Mouse (Mus musculus): ENCODE measurements around the gene Mei1. TPM values are rescaled to one million over a fixed set of nuclear protein-coding genes. Genes with fewer than 3 reads are reported as not detected.

Gene Mei1
- polyA plus RNA-seq, 1 experiment: 0.13 TPM

- H3K27me3 ChIP-seq (ENCODE audit: control insufficient read depth, insufficient read depth, low read length): no peaks in the 10 kb centered on the region
- peak; percentile 97 to 100 for DNase-seq
- H3K4me1 ChIP-seq (ENCODE audit: control insufficient read depth, insufficient read depth, low read length): peaks cover 4% of the 10 kb centered on the region; the same call in 1 of the 2 replicates
- H3K4me3 ChIP-seq (replicated peaks; ENCODE audit: insufficient read depth, low read depth, low read length): peak within 1 kb of the TSS; percentile 81
- H3K27ac ChIP-seq (ENCODE audit: insufficient read depth, low read length): peak within 1 kb of the TSS; percentile 83
- TF ChIP-seq POLR2A (IDR thresholded peaks at IDR 0.05; ENCODE audit: borderline replicate concordance, insufficient read depth, low read length): peak; percentile 75; the same call in 1 of the 2 replicates
- TF ChIP-seq CTCF (IDR thresholded peaks at IDR 0.05; ENCODE audit: borderline replicate concordance, insufficient read depth, low read depth, low read length): no peak
- WGBS: under 1% methylated on average over 70 of the region's 79 CpGs
Measured at GRCm38 (mm10) chr15:82146770-82147610, 77.2 kb downstream of the Mei1 start, which contains the start of gene Srebf2. Gene Srebf2 (plus strand): TSS chr15:82147181.

- H3K4me1 ChIP-seq (ENCODE audit: control insufficient read depth, insufficient read depth, low read length): peaks cover 8% of the 10 kb centered on the region
- under 1% methylated on average over 34 of the region's 50 CpGs for WGBS
- H3K27me3 ChIP-seq (ENCODE audit: control insufficient read depth, insufficient read depth, low read length): no peaks in the 10 kb centered on the region
Measured at GRCm38 (mm10) chr15:82147611-82148111, 77.9 kb downstream of the Mei1 start.

GRCm38 (mm10) chr15:82148510-82148911 is 78.7 kb downstream of the Mei1 start:
- Histone ChIP-seq H3K4me1 (ENCODE audit: control insufficient read depth, insufficient read depth, low read length) (peaks cover 8% of the 10 kb centered on the region), H3K27ac (ENCODE audit: insufficient read depth, low read length) (no peak overlapping the region)
- 22% methylated on average over 9 of the region's 9 CpGs for WGBS

More at GRCm38 (mm10) chr15:82147611-82148111, 77.9 kb downstream of the Mei1 start:
- peak; percentile 70 to 72 for DNase-seq
- TF ChIP-seq POLR2A (IDR thresholded peaks at IDR 0.05; ENCODE audit: borderline replicate concordance, insufficient read depth, low read length) (no peak), CTCF (IDR thresholded peaks at IDR 0.05; ENCODE audit: borderline replicate concordance, insufficient read depth, low read depth, low read length) (no peak)
- peak overlapping the region; percentile 81 for H3K4me3 ChIP-seq (replicated peaks; ENCODE audit: insufficient read depth, low read depth, low read length)
- H3K27ac ChIP-seq (ENCODE audit: insufficient read depth, low read length): peak overlapping the region; percentile 20; the same call in 1 of the 2 replicates

GRCm38 (mm10) chr15:82150042-82150441 is 80.2 kb downstream of the Mei1 start:
- TF ChIP-seq CTCF (IDR thresholded peaks at IDR 0.05; ENCODE audit: borderline replicate concordance, insufficient read depth, low read depth, low read length): no peak
- TF ChIP-seq POLR2A (IDR thresholded peaks at IDR 0.05; ENCODE audit: borderline replicate concordance, insufficient read depth, low read length): no peak
- no peak for DNase-seq
- Histone ChIP-seq H3K4me3 (replicated peaks; ENCODE audit: insufficient read depth, low read depth, low read length) (no peak overlapping the region), H3K4me1 (ENCODE audit: control insufficient read depth, insufficient read depth, low read length) (peaks cover 8% of the 10 kb centered on the region), H3K27me3 (ENCODE audit: control insufficient read depth, insufficient read depth, low read length) (no peaks in the 10 kb centered on the region), H3K27ac (ENCODE audit: insufficient read depth, low read length) (no peak overlapping the region)

More at GRCm38 (mm10) chr15:82148510-82148911, 78.7 kb downstream of the Mei1 start:
- H3K27me3 ChIP-seq (ENCODE audit: control insufficient read depth, insufficient read depth, low read length): no peaks in the 10 kb centered on the region
- peak overlapping the region; percentile 44 for H3K4me3 ChIP-seq (replicated peaks; ENCODE audit: insufficient read depth, low read depth, low read length)
- TF ChIP-seq POLR2A (IDR thresholded peaks at IDR 0.05; ENCODE audit: borderline replicate concordance, insufficient read depth, low read length) (no peak), CTCF (IDR thresholded peaks at IDR 0.05; ENCODE audit: borderline replicate concordance, insufficient read depth, low read depth, low read length) (no peak)
- no peak for DNase-seq

- Histone ChIP-seq H3K27ac (ENCODE audit: insufficient read depth, low read length) (no peak overlapping the region), H3K4me3 (replicated peaks; ENCODE audit: insufficient read depth, low read depth, low read length) (no peak overlapping the region), H3K4me1 (ENCODE audit: control insufficient read depth, insufficient read depth, low read length) (peaks cover 8% of the 10 kb centered on the region), H3K27me3 (ENCODE audit: control insufficient read depth, insufficient read depth, low read length) (no peaks in the 10 kb centered on the region)
- TF ChIP-seq POLR2A (IDR thresholded peaks at IDR 0.05; ENCODE audit: borderline replicate concordance, insufficient read depth, low read length): no peak
- no peak for TF ChIP-seq CTCF (IDR thresholded peaks at IDR 0.05; ENCODE audit: borderline replicate concordance, insufficient read depth, low read depth, low read length)
- no peak for DNase-seq
- WGBS: 92% methylated on average over 4 of the region's 4 CpGs
Measured at GRCm38 (mm10) chr15:82151176-82151575, 81.4 kb downstream of the Mei1 start.

GRCm38 (mm10) chr15:82152022-82152421 is 82.2 kb downstream of the Mei1 start:
- Histone ChIP-seq H3K27me3 (ENCODE audit: control insufficient read depth, insufficient read depth, low read length) (no peaks in the 10 kb centered on the region), H3K4me1 (ENCODE audit: control insufficient read depth, insufficient read depth, low read length) (peaks cover 5% of the 10 kb centered on the region), H3K4me3 (replicated peaks; ENCODE audit: insufficient read depth, low read depth, low read length) (no peak overlapping the region), H3K27ac (ENCODE audit: insufficient read depth, low read length) (no peak overlapping the region)
- 75% methylated on average over 12 of the region's 12 CpGs for WGBS
- DNase-seq: no peak
- TF ChIP-seq CTCF (IDR thresholded peaks at IDR 0.05; ENCODE audit: borderline replicate concordance, insufficient read depth, low read depth, low read length) (no peak), POLR2A (IDR thresholded peaks at IDR 0.05; ENCODE audit: borderline replicate concordance, insufficient read depth, low read length) (no peak)

- 76% methylated on average over 7 of the region's 7 CpGs for WGBS
- Histone ChIP-seq H3K4me3 (replicated peaks; ENCODE audit: insufficient read depth, low read depth, low read length) (no peak overlapping the region), H3K4me1 (ENCODE audit: control insufficient read depth, insufficient read depth, low read length) (peaks cover 5% of the 10 kb centered on the region), H3K27me3 (ENCODE audit: control insufficient read depth, insufficient read depth, low read length) (no peaks in the 10 kb centered on the region), H3K27ac (ENCODE audit: insufficient read depth, low read length) (no peak overlapping the region)
- no peak for TF ChIP-seq POLR2A (IDR thresholded peaks at IDR 0.05; ENCODE audit: borderline replicate concordance, insufficient read depth, low read length)
- no peak for DNase-seq
Measured at GRCm38 (mm10) chr15:82152435-82152834, 82.6 kb downstream of the Mei1 start.

- WGBS: 91% methylated on average over 6 of the region's 6 CpGs
- Histone ChIP-seq H3K27ac (ENCODE audit: insufficient read depth, low read length) (no peak overlapping the region), H3K4me1 (ENCODE audit: control insufficient read depth, insufficient read depth, low read length) (peaks cover 26% of the 10 kb centered on the region), H3K27me3 (ENCODE audit: control insufficient read depth, insufficient read depth, low read length) (no peaks in the 10 kb centered on the region), H3K4me3 (replicated peaks; ENCODE audit: insufficient read depth, low read depth, low read length) (no peak overlapping the region)
- TF ChIP-seq CTCF (IDR thresholded peaks at IDR 0.05; ENCODE audit: borderline replicate concordance, insufficient read depth, low read depth, low read length) (no peak), POLR2A (IDR thresholded peaks at IDR 0.05; ENCODE audit: borderline replicate concordance, insufficient read depth, low read length) (no peak)
- DNase-seq: no peak
Measured at GRCm38 (mm10) chr15:82156298-82156697, 86.5 kb downstream of the Mei1 start.

Measured in cerebellum, adult 2 months (tissue).